Mouse (Mus musculus): ENCODE measurements around the gene Rap1gds1.

DNA sequence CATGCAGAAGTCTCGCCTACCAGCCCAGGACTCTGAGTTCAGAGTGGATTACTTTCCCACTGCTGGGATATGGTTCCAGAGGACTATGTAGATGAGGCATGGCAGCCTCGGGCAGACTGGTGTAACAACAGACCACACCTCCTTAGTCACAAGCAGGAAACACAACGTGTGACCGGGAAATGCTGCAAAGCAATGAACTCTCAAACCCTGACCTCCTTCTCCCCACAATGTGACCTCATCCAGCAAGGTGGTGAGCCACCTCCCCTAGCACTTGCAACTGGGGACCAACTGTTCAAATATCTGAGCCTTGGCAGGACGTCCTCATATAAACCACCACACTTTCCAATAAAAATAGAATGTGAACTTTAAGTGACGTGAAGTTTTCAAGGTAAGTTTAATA is 41.8 kb downstream of the Rap1gds1 start:
- no peak for TF ChIP-seq TCF12 (IDR thresholded peaks at IDR 0.05; ENCODE audit: insufficient read depth, poor library complexity, severe bottlenecking)
- TF ChIP-seq USF1 (IDR thresholded peaks at IDR 0.05; ENCODE audit: low read depth) = no peak
- no peak for TF ChIP-seq E2F4 (IDR thresholded peaks at IDR 0.05; ENCODE audit: insufficient read depth)
- TF ChIP-seq POLR2A (IDR thresholded peaks at IDR 0.05; ENCODE audit: insufficient read length, low read depth) = no peak
- no peak for TF ChIP-seq MAX (IDR thresholded peaks at IDR 0.05; ENCODE audit: low read depth)

All from myocyte (in vitro differentiated cells).